In genomic region chr19:10043643-10044042, GRCm38 (mm10) we compare ENCODE assay signal across 10 mouse cellular contexts. TPM values are rescaled to one million over a fixed set of nuclear protein-coding genes. Genes with fewer than 3 reads are reported as not detected.
DNase-seq lines count a peak whose midpoint lies in the region; ATAC-seq and TF ChIP-seq lines count a peak whose summit lies in the region.
"Had no signal": no experiment of that assay in that cellular context is flagged by ENCODE, and none has a peak within 500 bp of the region (broad histone marks: within the 10 kb centered on the region; RNA-seq: fewer than 3 reads in every experiment).

No protein-coding gene starts in this region.

- TF ChIP-seq CTCF in hindbrain, postnatal 0 days (IDR thresholded peaks at IDR 0.05; ENCODE audit: low read depth) = no peak

- peaks cover 18% of the 10 kb centered on the region; the same call in 1 of the 2 replicates for H3K4me1 ChIP-seq in hindbrain, postnatal 0 days (ENCODE audit: insufficient read depth, low read length)
- peaks cover 9% of the 10 kb centered on the region; the same call in 1 of the 2 replicates for H3K4me1 ChIP-seq in hindbrain, embryonic 11.5 days (replicated peaks; ENCODE audit: control insufficient read depth, insufficient read depth, low read length)
- peaks cover 65% of the 10 kb centered on the region for H3K4me1 ChIP-seq in lung, embryonic 16.5 days (replicated peaks; ENCODE audit: control insufficient read depth, insufficient read depth, low read length)

- no peak overlapping the region for H3K9ac ChIP-seq in hindbrain, postnatal 0 days (replicated peaks; ENCODE audit: low read length)
- no peak overlapping the region for H3K9ac ChIP-seq in hindbrain, embryonic 11.5 days (ENCODE audit: low read depth, low read length)
- no peak overlapping the region for H3K9ac ChIP-seq in lung, embryonic 16.5 days (ENCODE audit: low read length)

- intact Hi-C loops in heart, postnatal 10 days (cut with DNase I) = loop anchor here (5.0 kb wide), 1 partner anchor 59 kb away; the partner anchor contains the start of gene Fads2

- DNase-seq in hindbrain, postnatal 0 days (ENCODE audit: low spot score) = no peak
- DNase-seq in hindbrain, embryonic 11.5 days (ENCODE audit: low spot score) = no peak
- DNase-seq in adrenal gland, postnatal 10 days = peak; percentile 77
- peak; percentile 87 to 90 for DNase-seq in heart, postnatal 10 days
- no peak for DNase-seq in thymus, adult 18-20 months
- no peak for DNase-seq in urinary bladder, adult 18-20 months (ENCODE audit: low spot score in 2 of 2)
- DNase-seq in left cerebral cortex, adult 18-20 months (ENCODE audit: low spot score in 2 of 2) = no peak
- DNase-seq: cerebellum, postnatal 25 days; retina, postnatal 1 day had no signal

- peak overlapping the region; percentile 88 for H3K4me2 ChIP-seq in hindbrain, postnatal 0 days (ENCODE audit: low read depth, low read length)
- no peak overlapping the region for H3K4me2 ChIP-seq in hindbrain, embryonic 11.5 days (replicated peaks; ENCODE audit: low read depth, low read length)
- H3K4me2 ChIP-seq in lung, embryonic 16.5 days (ENCODE audit: low read depth, low read length) = peak overlapping the region; percentile 85

- no peak for ATAC-seq in hindbrain, postnatal 0 days
- ATAC-seq in hindbrain, embryonic 11.5 days (ENCODE audit: low FRiP score) = no peak
- no peak for ATAC-seq in lung, embryonic 16.5 days (ENCODE audit: low read depth)

- H3K9me3 ChIP-seq in hindbrain, postnatal 0 days (ENCODE audit: low read length) = no peaks in the 10 kb centered on the region
- no peaks in the 10 kb centered on the region for H3K9me3 ChIP-seq in hindbrain, embryonic 11.5 days (ENCODE audit: control insufficient read depth, low read length)
- H3K9me3 ChIP-seq in lung, embryonic 16.5 days (ENCODE audit: control insufficient read depth, low read length) = no peaks in the 10 kb centered on the region

- H3K27ac ChIP-seq in hindbrain, postnatal 0 days = no peak overlapping the region; the same call in 1 of the 2 replicates
- H3K27ac ChIP-seq in hindbrain, embryonic 11.5 days (ENCODE audit: low read depth, low read length) = no peak overlapping the region
- H3K27ac ChIP-seq in lung, embryonic 16.5 days (ENCODE audit: low read length) = no peak overlapping the region

- H3K36me3 ChIP-seq in hindbrain, postnatal 0 days (ENCODE audit: insufficient read depth, low read length) = no peaks in the 10 kb centered on the region
- H3K36me3 ChIP-seq in hindbrain, embryonic 11.5 days (ENCODE audit: control insufficient read depth, insufficient read depth, low read length) = no peaks in the 10 kb centered on the region
- H3K36me3 ChIP-seq in lung, embryonic 16.5 days (ENCODE audit: control insufficient read depth, insufficient read depth, low read length) = no peaks in the 10 kb centered on the region

- H3K27me3 ChIP-seq in hindbrain, postnatal 0 days (ENCODE audit: insufficient read depth, low read length) = no peaks in the 10 kb centered on the region
- 0 out of 2 replicates have a peak, but pooled peaks cover 4% of the 10 kb centered on the region for H3K27me3 ChIP-seq in hindbrain, embryonic 11.5 days (ENCODE audit: control insufficient read depth, insufficient read depth, low read length)
- H3K27me3 ChIP-seq in lung, embryonic 16.5 days (ENCODE audit: control insufficient read depth, insufficient read depth, low read depth, low read length) = no peaks in the 10 kb centered on the region

- no peak overlapping the region for H3K4me3 ChIP-seq in hindbrain, postnatal 0 days (ENCODE audit: low read length)
- no peak overlapping the region for H3K4me3 ChIP-seq in hindbrain, embryonic 11.5 days (ENCODE audit: low read depth, low read length)
- peak overlapping the region; percentile 82 for H3K4me3 ChIP-seq in lung, embryonic 16.5 days (ENCODE audit: low read length)

RNA-seq across cellular contexts. Expression of gene Fads3, which starts 2.3 kb away (rescaled TPM):
- 52.5 and 59.0 TPM in 2 replicates for total RNA-seq in hindbrain, postnatal 0 days (2014; rRNA removed)
- polyA plus RNA-seq in hindbrain, postnatal 0 days (2015; fragmentation: Nextera tagmentation; extraction: Ambion mirVana) = 35.1 and 37.4 TPM in 2 replicates
- 5.7 and 5.8 TPM in 2 replicates for polyA plus RNA-seq in hindbrain, embryonic 11.5 days (2014; fragmentation: Nextera tagmentation; extraction: Ambion mirVana)
- 10 to 100 TPM; 11.1 to 14.7 TPM for total RNA-seq in adrenal gland, postnatal 10 days (2021)
- 10 to 100 TPM; 39.7 to 45.5 TPM for total RNA-seq in heart, postnatal 10 days (2021)
- polyA plus RNA-seq in lung, embryonic 16.5 days (2015; fragmentation: Nextera tagmentation; extraction: Ambion mirVana) = 72.0 and 76.0 TPM in 2 replicates
- total RNA-seq in left cerebral cortex, adult 18-20 months (2021) = 10 to 100 TPM; 32.2 to 32.6 TPM

RNA-seq across cellular contexts. Expression of gene Rab3il1, which starts 42.2 kb away (rescaled TPM):
- 19.7 and 23.0 TPM in 2 replicates for total RNA-seq in hindbrain, postnatal 0 days (2014; rRNA removed)
- polyA plus RNA-seq in hindbrain, postnatal 0 days (2015; fragmentation: Nextera tagmentation; extraction: Ambion mirVana) = 20.1 and 22.2 TPM in 2 replicates
- polyA plus RNA-seq in hindbrain, embryonic 11.5 days (2014; fragmentation: Nextera tagmentation; extraction: Ambion mirVana) = 35.7 and 35.9 TPM in 2 replicates
- 10 to 100 TPM in 1 of 2 experiments, 1 to 10 TPM in 1; 10.0 to 15.0 TPM for total RNA-seq in adrenal gland, postnatal 10 days (2021)
- total RNA-seq in heart, postnatal 10 days (2021) = 10 to 100 TPM; 10.4 to 12.1 TPM
- 30.3 and 33.0 TPM in 2 replicates for polyA plus RNA-seq in lung, embryonic 16.5 days (2015; fragmentation: Nextera tagmentation; extraction: Ambion mirVana)
- total RNA-seq in left cerebral cortex, adult 18-20 months (2021) = 10 to 100 TPM in 1 of 2 experiments, 1 to 10 TPM in 1; 9.6 to 10.2 TPM

RNA-seq across cellular contexts. Expression of gene Best1, which starts 42.2 kb away (rescaled TPM):
- total RNA-seq in hindbrain, postnatal 0 days (2014; rRNA removed) = 0.86 and 1.5 TPM in 2 replicates
- polyA plus RNA-seq in hindbrain, postnatal 0 days (2015; fragmentation: Nextera tagmentation; extraction: Ambion mirVana) = 2.6 and 3.0 TPM in 2 replicates
- 0.91 and 1.1 TPM in 2 replicates for polyA plus RNA-seq in hindbrain, embryonic 11.5 days (2014; fragmentation: Nextera tagmentation; extraction: Ambion mirVana)
- total RNA-seq in adrenal gland, postnatal 10 days (2021) = under 1 TPM; 0.39 to 0.45 TPM
- total RNA-seq in heart, postnatal 10 days (2021) = under 1 TPM; 0.20 to 0.36 TPM
- polyA plus RNA-seq in lung, embryonic 16.5 days (2015; fragmentation: Nextera tagmentation; extraction: Ambion mirVana) = 1.1 and 1.4 TPM in 2 replicates
- 1 to 10 TPM; 1.0 to 1.1 TPM for total RNA-seq in left cerebral cortex, adult 18-20 months (2021)

RNA-seq across cellular contexts. Expression of gene Fads2, which starts 57.9 kb away (rescaled TPM):
- total RNA-seq in hindbrain, postnatal 0 days (2014; rRNA removed) = 318 and 330 TPM in 2 replicates
- polyA plus RNA-seq in hindbrain, postnatal 0 days (2015; fragmentation: Nextera tagmentation; extraction: Ambion mirVana) = 260 and 272 TPM in 2 replicates
- polyA plus RNA-seq in hindbrain, embryonic 11.5 days (2014; fragmentation: Nextera tagmentation; extraction: Ambion mirVana) = 62.9 and 63.9 TPM in 2 replicates
- total RNA-seq in adrenal gland, postnatal 10 days (2021) = 100 to 1,000 TPM; 344 to 595 TPM
- total RNA-seq in heart, postnatal 10 days (2021) = 10 to 100 TPM; 11.3 to 14.4 TPM
- polyA plus RNA-seq in lung, embryonic 16.5 days (2015; fragmentation: Nextera tagmentation; extraction: Ambion mirVana) = 67.5 and 74.5 TPM in 2 replicates
- 100 to 1,000 TPM; 112 to 119 TPM for total RNA-seq in left cerebral cortex, adult 18-20 months (2021)

Comparison
In these comparisons a context has a peak if more than half of its experiments do, and no peak if none do; other contexts are left out.
1. DNase-seq: peak in adrenal gland, postnatal 10 days (single experiment) and heart, postnatal 10 days (2 of 2); none in hindbrain, postnatal 0 days (single experiment), hindbrain, embryonic 11.5 days (single experiment), thymus, adult 18-20 months (0 of 2), urinary bladder, adult 18-20 months (0 of 2) and left cerebral cortex, adult 18-20 months (0 of 2).